Mouse (Mus musculus) mature B cell (primary cell): ENCODE results near the gene Pde10a.

Experiments used
- in situ Hi-C: fragments of 300-500 bp; cut with MboI; formaldehyde crosslinking; loops from 2 replicates; pipeline ENCODE4 v1.14.3; 2019

The Pde10a gene

DNA sequence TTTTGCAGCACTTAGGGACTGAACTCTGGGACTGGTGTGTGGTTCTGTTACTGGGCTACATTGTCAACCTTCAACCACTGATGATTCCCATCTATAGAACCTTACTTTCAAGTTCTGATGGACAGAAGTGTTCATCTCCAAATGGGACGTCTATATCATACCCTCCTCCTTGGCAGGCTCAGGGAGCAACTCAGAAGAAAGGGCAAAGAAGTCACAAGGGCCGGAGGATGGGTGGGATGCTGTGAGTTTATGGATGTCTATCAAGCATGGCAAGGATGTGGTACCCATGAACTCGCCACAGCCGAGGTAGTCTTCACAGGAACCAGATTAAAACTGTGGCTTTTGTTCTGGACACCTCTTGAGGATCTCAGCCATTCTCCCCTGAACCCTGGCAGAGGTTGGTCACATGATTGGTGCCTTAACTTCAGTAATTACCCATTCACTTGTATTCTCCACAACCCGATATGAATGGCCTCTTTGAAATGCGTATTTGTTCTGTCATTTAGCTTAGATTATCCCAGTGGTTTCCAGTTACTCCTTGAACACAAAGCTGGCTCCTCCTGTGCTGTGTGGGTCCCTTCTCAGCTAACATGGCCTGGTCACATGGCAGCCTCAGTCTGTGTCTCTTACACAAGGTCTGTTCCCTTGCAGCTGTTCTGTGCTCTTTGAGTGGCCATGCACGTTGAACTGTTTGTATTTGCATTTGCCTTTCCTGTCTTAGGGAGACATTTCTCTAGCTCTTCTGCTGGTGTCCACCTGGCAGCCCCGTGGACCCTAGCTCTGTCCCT is 510.6 kb downstream of the Pde10a start:
- in situ Hi-C loops = no loop called here
